Comparison of ENCODE assay signal across 25 mouse cellular contexts in genomic region chr3:50296956-50297355, GRCm38 (mm10).
DNase-seq lines count a peak whose midpoint lies in the region; ATAC-seq and TF ChIP-seq lines count a peak whose summit lies in the region.
"Had no signal": no experiment of that assay in that cellular context is flagged by ENCODE, and none has a peak within 500 bp of the region (broad histone marks: within the 10 kb centered on the region; RNA-seq: fewer than 3 reads in every experiment).

No protein-coding gene starts in this region.

- H3K36me3 ChIP-seq in hindbrain, postnatal 0 days (ENCODE audit: insufficient read depth, low read length): no peaks in the 10 kb centered on the region
- H3K36me3 ChIP-seq in hindbrain, embryonic 12.5 days: no peaks in the 10 kb centered on the region
- no peaks in the 10 kb centered on the region for H3K36me3 ChIP-seq in midbrain, postnatal 0 days (ENCODE audit: insufficient read depth, low read length)
- no peaks in the 10 kb centered on the region for H3K36me3 ChIP-seq in midbrain, embryonic 10.5 days
- no peaks in the 10 kb centered on the region for H3K36me3 ChIP-seq in embryonic facial prominence, embryonic 10.5 days (replicated peaks)
- H3K36me3 ChIP-seq in liver, embryonic 12.5 days: no peaks in the 10 kb centered on the region
- H3K36me3 ChIP-seq: heart, embryonic 13.5 days; midbrain, embryonic 15.5 days; neural tube, embryonic 12.5 days had no signal

- H3K4me1 ChIP-seq in hindbrain, postnatal 0 days (ENCODE audit: insufficient read depth, low read length): no peaks in the 10 kb centered on the region
- 0 out of 2 replicates have a peak, but pooled peaks cover 3% of the 10 kb centered on the region for H3K4me1 ChIP-seq in hindbrain, embryonic 12.5 days
- no peaks in the 10 kb centered on the region for H3K4me1 ChIP-seq in midbrain, postnatal 0 days (ENCODE audit: insufficient read depth, low read length)
- peaks cover 17% of the 10 kb centered on the region for H3K4me1 ChIP-seq in midbrain, embryonic 10.5 days
- 0 out of 2 replicates have a peak, but pooled peaks cover 3% of the 10 kb centered on the region for H3K4me1 ChIP-seq in embryonic facial prominence, embryonic 10.5 days
- no peaks in the 10 kb centered on the region for H3K4me1 ChIP-seq in liver, embryonic 12.5 days
- H3K4me1 ChIP-seq: megakaryocyte, embryonic 14.5 days had no signal

- no peaks in the 10 kb centered on the region for H3K27me3 ChIP-seq in hindbrain, postnatal 0 days (ENCODE audit: insufficient read depth, low read length)
- H3K27me3 ChIP-seq in hindbrain, embryonic 12.5 days: no peaks in the 10 kb centered on the region
- no peaks in the 10 kb centered on the region for H3K27me3 ChIP-seq in midbrain, postnatal 0 days (ENCODE audit: insufficient read depth, low read length)
- no peaks in the 10 kb centered on the region for H3K27me3 ChIP-seq in midbrain, embryonic 10.5 days (ENCODE audit: low read depth, poor library complexity, severe bottlenecking)
- no peaks in the 10 kb centered on the region for H3K27me3 ChIP-seq in embryonic facial prominence, embryonic 10.5 days (replicated peaks; ENCODE audit: low read depth, poor library complexity, severe bottlenecking)
- no peaks in the 10 kb centered on the region for H3K27me3 ChIP-seq in liver, embryonic 12.5 days (replicated peaks)
- H3K27me3 ChIP-seq: CH12.LX; forebrain, embryonic 13.5 days; heart, embryonic 13.5 days; megakaryocyte, embryonic 14.5 days; midbrain, embryonic 15.5 days; neural tube, embryonic 12.5 days had no signal

- no peak for TF ChIP-seq CTCF in hindbrain, postnatal 0 days (IDR thresholded peaks at IDR 0.05; ENCODE audit: low read depth)
- no peak for TF ChIP-seq CTCF in midbrain, postnatal 0 days (IDR thresholded peaks at IDR 0.05)

- WGBS in hindbrain, postnatal 0 days: 52% methylated on average over 10 of the region's 10 CpGs
- 66% methylated on average over 10 of the region's 10 CpGs for WGBS in hindbrain, embryonic 12.5 days
- WGBS in midbrain, postnatal 0 days: 75% methylated on average over 10 of the region's 10 CpGs
- WGBS in midbrain, embryonic 10.5 days: 82% methylated on average over 10 of the region's 10 CpGs
- 62% methylated on average over 10 of the region's 10 CpGs for WGBS in embryonic facial prominence, embryonic 10.5 days
- WGBS in liver, embryonic 12.5 days (ENCODE audit: insufficient replicate concordance): 56% methylated on average over 10 of the region's 10 CpGs

- no peak overlapping the region for H3K4me2 ChIP-seq in hindbrain, postnatal 0 days (ENCODE audit: low read depth, low read length)
- H3K4me2 ChIP-seq in hindbrain, embryonic 12.5 days (replicated peaks): no peak overlapping the region
- H3K4me2 ChIP-seq in midbrain, postnatal 0 days (ENCODE audit: low read depth, low read length, poor library complexity, severe bottlenecking): no peak overlapping the region
- H3K4me2 ChIP-seq in liver, embryonic 12.5 days: no peak overlapping the region
- H3K4me2 ChIP-seq: forebrain, embryonic 13.5 days; heart, embryonic 13.5 days; midbrain, embryonic 15.5 days; neural tube, embryonic 12.5 days had no signal

- H3K9ac ChIP-seq in hindbrain, postnatal 0 days (replicated peaks; ENCODE audit: low read length): no peak overlapping the region
- H3K9ac ChIP-seq in hindbrain, embryonic 12.5 days: no peak overlapping the region
- H3K9ac ChIP-seq in midbrain, postnatal 0 days (replicated peaks; ENCODE audit: low read length, poor library complexity, severe bottlenecking): no peak overlapping the region
- H3K9ac ChIP-seq in liver, embryonic 12.5 days: no peak overlapping the region
- H3K9ac ChIP-seq: forebrain, embryonic 13.5 days; heart, embryonic 13.5 days; midbrain, embryonic 15.5 days; neural tube, embryonic 12.5 days had no signal

- no peak overlapping the region for H3K27ac ChIP-seq in hindbrain, postnatal 0 days
- no peak overlapping the region for H3K27ac ChIP-seq in hindbrain, embryonic 12.5 days
- H3K27ac ChIP-seq in midbrain, postnatal 0 days (ENCODE audit: low read depth, low read length): no peak overlapping the region
- no peak overlapping the region for H3K27ac ChIP-seq in midbrain, embryonic 10.5 days (replicated peaks)
- 0 out of 2 replicates have a peak overlapping the region, but pooled peaks have one; percentile 27 for H3K27ac ChIP-seq in embryonic facial prominence, embryonic 10.5 days (replicated peaks)
- no peak overlapping the region for H3K27ac ChIP-seq in liver, embryonic 12.5 days
- H3K27ac ChIP-seq: forebrain, embryonic 13.5 days; heart, embryonic 13.5 days; midbrain, embryonic 15.5 days; neural tube, embryonic 12.5 days had no signal

- no peaks in the 10 kb centered on the region for H3K9me3 ChIP-seq in hindbrain, postnatal 0 days (ENCODE audit: low read length)
- H3K9me3 ChIP-seq in hindbrain, embryonic 12.5 days (replicated peaks): no peaks in the 10 kb centered on the region
- no peaks in the 10 kb centered on the region for H3K9me3 ChIP-seq in midbrain, postnatal 0 days (ENCODE audit: low read length)
- H3K9me3 ChIP-seq in midbrain, embryonic 10.5 days (replicated peaks): no peaks in the 10 kb centered on the region
- no peaks in the 10 kb centered on the region for H3K9me3 ChIP-seq in embryonic facial prominence, embryonic 10.5 days
- no peaks in the 10 kb centered on the region for H3K9me3 ChIP-seq in liver, embryonic 12.5 days (replicated peaks)
- H3K9me3 ChIP-seq: forebrain, embryonic 13.5 days; heart, embryonic 13.5 days; megakaryocyte, embryonic 14.5 days; midbrain, embryonic 15.5 days; neural tube, embryonic 12.5 days had no signal

- DNase-seq in hindbrain, postnatal 0 days (ENCODE audit: low spot score): peak; percentile 63
- DNase-seq in midbrain, postnatal 0 days (ENCODE audit: low spot score): peak; percentile 70
- no peak for DNase-seq in midbrain, embryonic 10.5 days (ENCODE audit: low spot score)
- DNase-seq in embryonic facial prominence, embryonic 10.5 days (ENCODE audit: low spot score): peak; percentile 29
- no peak for DNase-seq in layer of hippocampus, postnatal 36 days
- DNase-seq: adrenal gland, adult 8-10 months; cerebellum, adult 11-12 months; cerebellum, postnatal 14 days; gastrocnemius, postnatal 10 days; heart, postnatal 10 days; kidney, adult 11 months; kidney, postnatal 14 days; lung, postnatal 4 days; thymus, adult 2 months; thymus, postnatal 36 days had no signal

- no peak overlapping the region for H3K4me3 ChIP-seq in hindbrain, postnatal 0 days (ENCODE audit: low read length)
- H3K4me3 ChIP-seq in hindbrain, embryonic 12.5 days: no peak overlapping the region
- H3K4me3 ChIP-seq in midbrain, postnatal 0 days (ENCODE audit: low read depth, low read length): no peak overlapping the region
- no peak overlapping the region for H3K4me3 ChIP-seq in midbrain, embryonic 10.5 days
- no peak overlapping the region for H3K4me3 ChIP-seq in embryonic facial prominence, embryonic 10.5 days
- H3K4me3 ChIP-seq in liver, embryonic 12.5 days: no peak overlapping the region
- H3K4me3 ChIP-seq: forebrain, embryonic 13.5 days; heart, embryonic 13.5 days; megakaryocyte, embryonic 14.5 days; midbrain, embryonic 15.5 days; myocyte; neural tube, embryonic 12.5 days had no signal

- no peak for ATAC-seq in hindbrain, postnatal 0 days
- ATAC-seq in hindbrain, embryonic 12.5 days (ENCODE audit: low FRiP score): no peak
- ATAC-seq in midbrain, postnatal 0 days (ENCODE audit: low FRiP score): no peak
- no peak for ATAC-seq in liver, embryonic 12.5 days
- ATAC-seq: forebrain, embryonic 13.5 days; inflammation-experienced regulatory T-cells, adult 6 months; midbrain, embryonic 15.5 days had no signal

Comparison
In these comparisons a context has a peak if more than half of its experiments do, and no peak if none do; other contexts are left out.
1. DNase-seq: peak in hindbrain, postnatal 0 days (single experiment), midbrain, postnatal 0 days (single experiment) and embryonic facial prominence, embryonic 10.5 days (single experiment); none in midbrain, embryonic 10.5 days (single experiment) and layer of hippocampus, postnatal 36 days (0 of 2).